Mouse (Mus musculus) colon, adult 2 months (tissue): ENCODE measurements around the gene Rsu1. TPM values are rescaled to one million over a fixed set of nuclear protein-coding genes. Genes with fewer than 3 reads are reported as not detected.

Experiments used
- polyA plus RNA-seq: library from polyadenylated mRNA; depleted of rRNA; stranded (reverse); fragments of >200 nt; gene quantifications from 2 replicates; pipeline ENCODE4 v1.2.3, GENCODE M21; 2012; rRNA removed

Rsu1 gene
- polyA plus RNA-seq = 36.3 and 50.1 TPM in 2 replicates

GRCm38 (mm10) chr2:13271165-13271957, at the start of gene Rsu1:
Gene Rsu1 (minus strand): TSS chr2:13271415.

Other genes starting within 250 kb of the Rsu1 start
- 0.16 and 0.51 TPM in 2 replicates for gene Cubn, start 220.4 kb upstream of the Rsu1 start, polyA plus RNA-seq